Mouse (Mus musculus) left cerebral cortex, adult 2 months (tissue): Measurements from ENCODE around the gene Bcl11a. TPM values are rescaled to one million over a fixed set of nuclear protein-coding genes. Genes with fewer than 3 reads are reported as not detected.

Experiments used
- DNase-seq, 2 experiments: peaks; one replicate each; pipeline ENCODE4 v3.0.0; 2021 to 2022; ENCODE audit warnings: low spot score in 2 of 2, mixed read lengths in 1 of 2; ENCODE audit errors: extremely low spot score in 1 of 2
- H3K27ac ChIP-seq: fragments of 200-600 bp; 2 replicates; pipeline ENCODE4 v1.8.1; 2022
- H3K4me3 ChIP-seq: fragments of 200-600 bp; 2 replicates; pipeline ENCODE4 v1.8.1; 2022
- CTCF ChIP-seq: fragments of 200-600 bp; IDR thresholded peaks from 2 replicates; pipeline ENCODE4 v1.8.1; 2022; ENCODE audit warnings: antibody characterized with exemption, mild to moderate bottlenecking, moderate library complexity
- intact Hi-C: fragments of 180-260 bp; cut with DNase I; formaldehyde crosslinking; loops from one replicate; pipeline ENCODE4 v1.15.1; 2025
- total RNA-seq, 2 experiments: library from RNA; stranded (reverse); gene quantifications; 2 replicates each; pipeline ENCODE4 v1.2.3; 2021

The Bcl11a gene
- total RNA-seq, 2 experiments from 2014 or later, result 101 to 103 TPM

DNA sequence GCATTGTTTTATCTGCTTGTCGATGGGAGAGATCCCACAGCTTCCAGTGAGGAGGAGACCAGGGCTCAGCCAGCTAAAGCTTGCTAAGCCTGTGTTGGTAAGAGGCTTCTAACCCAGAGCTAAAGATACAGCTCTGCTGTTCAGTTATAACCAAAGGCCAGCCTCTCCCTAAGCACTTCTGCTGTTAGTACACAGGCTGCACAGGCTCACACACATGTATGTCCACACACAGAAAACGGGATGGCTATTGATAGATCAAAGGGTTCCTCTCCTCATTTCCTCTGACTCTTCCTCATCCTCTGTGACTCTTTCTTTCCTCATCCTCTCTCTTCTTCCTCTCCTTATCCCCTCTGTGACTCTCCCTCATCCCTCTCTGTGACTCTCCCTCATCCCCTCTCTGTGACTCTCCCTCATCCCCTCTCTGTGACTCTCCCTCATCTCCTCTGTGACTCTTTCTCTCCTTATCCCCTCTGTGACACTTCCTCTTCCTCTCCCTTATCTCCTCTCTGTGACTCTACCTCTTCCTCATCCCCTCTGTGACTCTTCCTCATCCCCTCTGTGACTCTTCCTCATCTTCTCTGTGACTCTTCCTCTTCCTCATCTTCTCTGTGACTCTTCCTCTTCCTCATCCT lies 96.4 kb downstream of the Bcl11a start:
- Histone ChIP-seq H3K4me3 (no peak overlapping the region), H3K27ac (no peak overlapping the region)
- no peak for TF ChIP-seq CTCF
- intact Hi-C loops, result no loop called here
- no peak for DNase-seq

DNA sequence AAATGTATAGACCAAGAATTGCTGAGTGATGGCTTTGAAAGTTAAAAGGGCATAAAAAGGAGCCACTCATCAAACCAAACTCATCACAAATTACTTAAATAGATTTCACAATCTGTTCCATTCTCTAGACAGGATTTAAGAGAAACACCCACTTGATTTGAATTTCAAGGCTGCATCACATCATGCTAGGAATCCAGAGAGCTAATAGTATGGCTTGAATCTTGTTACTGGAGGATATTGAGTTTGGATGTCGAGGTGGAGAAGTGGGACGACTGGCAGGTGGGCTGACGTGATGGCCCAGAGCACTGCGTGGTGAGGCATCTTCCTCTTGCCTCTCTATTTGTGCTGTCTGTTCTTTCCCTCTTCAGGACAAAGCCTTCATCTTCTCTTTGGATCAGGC lies 99.6 kb downstream of the Bcl11a start:
- intact Hi-C loops, result no loop called here
- H3K4me3 ChIP-seq, result no peak overlapping the region
- H3K27ac ChIP-seq, result peak overlapping the region; percentile 75
- no peak for TF ChIP-seq CTCF
- no peak for DNase-seq

GRCm38 (mm10) chr11:24178823-24179476 lies 101.1 kb downstream of the Bcl11a start:
- DNase-seq, result no peak
- TF ChIP-seq CTCF, result no peak
- intact Hi-C loops, result no loop called here
- H3K27ac ChIP-seq, result no peak overlapping the region
- no peak overlapping the region for H3K4me3 ChIP-seq

- TF ChIP-seq CTCF, result no peak
- no peak for DNase-seq
- intact Hi-C loops, result no loop called here
- Histone ChIP-seq H3K4me3 (no peak overlapping the region), H3K27ac (no peak overlapping the region)
Measured at GRCm38 (mm10) chr11:24180040-24180439, 102.2 kb downstream of the Bcl11a start.

DNA sequence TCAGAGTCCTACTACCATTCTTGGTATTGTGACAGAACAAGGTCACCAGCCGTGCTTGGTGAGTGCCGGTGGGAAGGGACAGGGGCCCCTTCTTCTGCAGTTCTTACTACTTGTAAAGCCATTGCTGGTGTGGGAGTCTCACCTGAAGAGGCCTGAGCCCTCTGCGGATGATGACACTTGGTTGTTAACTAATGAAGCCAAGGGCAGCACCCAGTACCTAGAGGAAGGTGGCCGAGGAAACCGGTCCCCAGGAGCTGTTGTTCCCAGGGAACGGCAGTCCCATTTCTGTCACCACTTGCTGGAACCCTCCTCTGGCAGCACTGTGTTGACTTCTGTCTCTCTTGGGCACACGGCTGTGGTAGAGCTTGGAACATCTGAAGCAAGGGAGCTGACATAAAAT lies 105.6 kb downstream of the Bcl11a start:
- H3K4me3 ChIP-seq, result no peak overlapping the region
- intact Hi-C loops, result no loop called here
- no peak overlapping the region for H3K27ac ChIP-seq
- no peak for DNase-seq
- TF ChIP-seq CTCF, result no peak

DNA sequence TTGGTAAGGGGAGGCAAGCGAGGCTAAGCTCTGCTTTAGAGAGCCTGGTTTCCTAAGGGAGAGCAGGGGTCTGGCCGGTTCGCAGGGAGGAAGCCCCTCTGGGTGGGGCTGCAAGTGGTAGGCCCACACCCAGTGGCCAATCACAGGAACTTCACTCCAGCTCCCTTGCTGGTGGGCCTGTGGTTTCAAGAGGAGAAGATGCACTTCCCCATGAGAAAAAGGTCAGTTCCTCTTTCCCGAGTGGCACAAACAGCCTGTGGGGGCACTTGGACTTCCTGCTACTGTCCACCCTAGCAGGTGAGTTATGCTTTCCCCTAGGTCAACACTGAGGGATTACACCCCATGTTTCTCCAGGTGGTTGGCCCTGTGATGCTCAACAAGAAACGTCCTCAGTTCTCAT lies 107.1 kb downstream of the Bcl11a start:
- intact Hi-C loops, result no loop called here
- no peak overlapping the region for H3K4me3 ChIP-seq
- peak; percentile 27 for TF ChIP-seq CTCF
- H3K27ac ChIP-seq, result no peak overlapping the region
- DNase-seq, result no peak

DNA sequence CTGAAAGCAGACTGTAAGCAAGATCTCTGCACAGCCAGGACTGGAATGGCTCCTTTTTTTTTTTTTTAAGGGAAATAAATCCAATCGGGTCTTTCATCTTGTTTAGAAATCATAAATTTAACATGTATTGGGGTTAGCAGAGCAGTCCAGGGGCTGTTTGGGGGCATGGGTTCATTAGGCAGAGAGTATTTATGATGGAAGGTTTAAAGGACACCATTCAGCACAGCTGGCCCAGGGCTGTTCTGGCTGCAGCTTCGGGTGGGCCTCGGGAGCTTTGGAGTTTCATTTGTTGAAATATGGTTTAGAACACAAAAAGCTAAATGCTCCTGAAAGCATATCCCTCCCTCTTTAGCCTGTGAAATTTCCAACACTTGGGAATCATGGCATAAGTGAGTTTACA lies 112.6 kb downstream of the Bcl11a start:
- TF ChIP-seq CTCF, result no peak
- H3K27ac ChIP-seq, result no peak overlapping the region
- intact Hi-C loops, result no loop called here
- no peak overlapping the region for H3K4me3 ChIP-seq
- DNase-seq, result no peak

GRCm38 (mm10) chr11:24196460-24197190 lies 118.8 kb downstream of the Bcl11a start:
- Histone ChIP-seq H3K4me3 (no peak overlapping the region), H3K27ac (no peak overlapping the region)
- no peak for DNase-seq
- intact Hi-C loops, result no loop called here
- TF ChIP-seq CTCF, result no peak

GRCm38 (mm10) chr11:24197424-24197823 lies 119.6 kb downstream of the Bcl11a start:
- no peak for TF ChIP-seq CTCF
- no peak overlapping the region for H3K27ac ChIP-seq
- no peak overlapping the region for H3K4me3 ChIP-seq
- intact Hi-C loops, result no loop called here
- DNase-seq, result no peak

DNA sequence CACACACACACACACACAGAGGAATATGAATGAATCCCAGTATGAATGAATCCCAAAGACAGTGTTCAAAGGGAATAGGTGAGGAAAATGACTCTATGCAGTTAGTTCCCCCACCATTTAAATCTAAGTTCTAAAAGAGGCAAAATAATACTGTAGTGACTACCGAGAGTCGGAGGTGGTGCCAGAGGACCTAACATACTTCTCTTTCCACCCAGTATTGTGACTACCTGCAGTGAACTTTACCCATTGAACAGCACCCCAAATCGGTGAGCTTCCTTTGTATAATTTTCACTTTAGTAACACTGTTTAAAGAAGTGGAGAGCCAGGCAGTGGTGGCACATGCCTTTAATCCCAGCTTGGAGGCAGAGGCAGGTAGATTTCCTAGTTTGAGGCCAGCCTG lies 121.7 kb downstream of the Bcl11a start:
- no peak for DNase-seq
- Histone ChIP-seq H3K27ac (no peak overlapping the region), H3K4me3 (no peak overlapping the region)
- no peak for TF ChIP-seq CTCF
- intact Hi-C loops, result no loop called here

GRCm38 (mm10) chr11:24200310-24200709 lies 122.5 kb downstream of the Bcl11a start:
- TF ChIP-seq CTCF, result no peak
- Histone ChIP-seq H3K4me3 (no peak overlapping the region), H3K27ac (no peak overlapping the region)
- no peak for DNase-seq
- intact Hi-C loops, result no loop called here

DNA sequence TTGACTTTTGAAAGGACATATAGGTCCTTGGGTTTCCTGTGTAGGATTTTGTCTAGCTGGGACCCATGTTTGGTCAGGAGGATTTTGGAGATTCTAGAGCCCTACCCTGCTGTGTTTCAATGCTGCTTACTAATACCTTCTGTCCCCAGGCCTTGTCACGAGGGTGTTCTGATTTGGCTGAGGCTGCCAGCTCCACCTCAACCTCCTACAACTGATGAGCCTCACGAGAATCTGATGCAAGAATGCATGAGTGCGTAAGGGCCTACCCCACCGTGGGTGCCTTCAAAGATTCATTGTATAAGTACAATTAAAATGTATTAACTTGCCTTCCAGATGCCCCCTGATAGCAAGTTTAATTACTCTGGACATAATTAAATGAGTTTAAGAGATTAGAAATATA lies 123.4 kb downstream of the Bcl11a start:
- Histone ChIP-seq H3K4me3 (no peak overlapping the region), H3K27ac (no peak overlapping the region)
- no peak for DNase-seq
- no peak for TF ChIP-seq CTCF
- intact Hi-C loops, result no loop called here
